Mouse (Mus musculus): ENCODE measurements at regions not wholly inside any gene's neighbourhood (a gene's known extent, or its start where the extent isn't known, plus 50 kb on each side); places are given as distances from the start of the nearest gene placed in this dataset.

DNA sequence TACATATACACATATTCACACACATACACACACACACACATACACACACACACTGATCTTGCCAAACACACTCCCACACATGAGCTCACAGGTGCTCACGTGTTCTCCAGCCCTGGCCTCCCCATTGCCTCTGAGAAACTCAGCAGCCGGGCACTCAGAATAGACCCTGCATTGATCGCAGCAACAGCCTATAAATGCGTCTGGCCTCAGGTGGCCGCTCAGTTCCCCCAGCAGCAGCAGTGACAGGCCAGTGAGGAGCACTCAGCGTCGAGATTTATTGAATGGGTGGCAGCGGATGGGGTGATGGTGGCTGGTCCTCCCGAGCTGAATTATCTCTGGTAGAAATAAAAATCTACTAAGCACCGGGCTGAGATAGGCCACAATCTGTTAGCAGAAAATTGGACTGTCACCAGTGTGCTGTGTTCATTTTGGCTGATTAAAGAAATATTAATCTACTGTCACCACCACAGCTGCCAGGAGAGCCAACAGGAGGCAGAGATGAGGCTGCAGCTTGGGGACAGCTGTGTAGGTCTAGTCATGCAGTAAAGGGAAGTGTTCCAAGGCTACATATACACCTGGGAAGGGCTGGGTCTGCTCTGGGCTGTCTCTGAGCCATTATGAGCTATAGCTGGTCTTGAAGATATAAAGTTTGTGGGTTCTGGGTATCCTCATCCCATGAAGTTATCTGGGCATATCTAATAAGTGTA, 80.4 kb upstream of the Ttc34 start:
- Histone ChIP-seq H3K4me1 (0 out of 2 replicates have a peak, but pooled peaks cover 2% of the 10 kb centered on the region), H3K4me2 (replicated peaks) (no peak overlapping the region), H3K9ac (replicated peaks) (no peak overlapping the region), H3K9me3 (no peaks in the 10 kb centered on the region), H3K27ac (replicated peaks) (no peak overlapping the region), H3K4me3 (no peak overlapping the region), H3K27me3 (0 out of 2 replicates have a peak, but pooled peaks cover 7% of the 10 kb centered on the region), H3K36me3 (no peaks in the 10 kb centered on the region)
- ATAC-seq (ENCODE audit: low FRiP score, low read depth): no peak
- 83% methylated on average over 10 of the region's 10 CpGs for WGBS

DNA sequence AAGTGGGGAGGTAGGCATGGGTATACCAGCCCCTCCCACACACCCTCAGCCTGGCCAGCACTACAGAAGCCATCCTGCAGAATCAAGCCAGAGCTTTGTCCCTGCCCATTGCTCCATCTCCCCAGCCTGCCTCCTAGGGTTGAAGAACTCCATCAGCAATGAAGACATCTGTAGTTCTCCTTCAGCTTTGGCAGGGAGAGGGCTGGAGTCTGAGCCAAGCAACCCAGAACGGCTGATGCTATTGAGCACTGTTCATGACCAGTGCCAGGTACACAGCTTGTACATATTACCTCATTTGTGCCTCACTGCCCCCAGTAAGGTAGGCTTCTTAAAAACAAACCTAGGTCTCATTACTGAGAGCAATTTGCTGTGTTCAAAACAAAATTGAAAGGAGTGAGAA, 77.4 kb upstream of the Ttc34 start:
- Histone ChIP-seq H3K36me3 (no peaks in the 10 kb centered on the region), H3K9ac (replicated peaks) (no peak overlapping the region), H3K4me1 (0 out of 2 replicates have a peak, but pooled peaks cover 2% of the 10 kb centered on the region), H3K4me3 (no peak overlapping the region), H3K27me3 (0 out of 2 replicates have a peak, but pooled peaks cover 7% of the 10 kb centered on the region), H3K4me2 (replicated peaks) (no peak overlapping the region), H3K27ac (replicated peaks) (no peak overlapping the region), H3K9me3 (no peaks in the 10 kb centered on the region)
- ATAC-seq (ENCODE audit: low FRiP score, low read depth): no peak
- WGBS: 77% methylated on average over 1 of the region's 1 CpGs

DNA sequence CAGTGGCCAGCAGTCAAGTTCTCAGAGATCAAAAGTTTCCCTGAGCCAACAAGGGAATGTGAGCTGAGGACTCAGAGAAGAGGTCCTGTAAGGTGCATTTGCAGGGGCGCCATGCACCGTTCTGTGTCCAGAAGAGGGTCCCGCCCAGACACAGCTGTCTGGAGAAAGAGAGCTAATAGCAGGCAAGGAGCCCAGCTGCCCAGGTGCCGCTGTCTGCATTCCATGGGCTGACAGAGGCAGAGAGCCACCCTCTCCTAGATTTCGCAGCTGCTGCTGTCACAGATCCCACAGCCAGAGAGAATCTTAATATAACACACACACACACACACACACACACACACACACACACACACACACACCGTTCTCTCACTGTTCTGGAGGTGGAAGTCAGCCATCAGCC, 73.0 kb upstream of the Ttc34 start:
- Histone ChIP-seq H3K27me3 (peaks cover 8% of the 10 kb centered on the region; the same call in 1 of the 2 replicates), H3K4me2 (replicated peaks) (no peak overlapping the region), H3K36me3 (no peaks in the 10 kb centered on the region), H3K9ac (replicated peaks) (no peak overlapping the region), H3K27ac (replicated peaks) (no peak overlapping the region), H3K4me1 (0 out of 2 replicates have a peak, but pooled peaks cover 2% of the 10 kb centered on the region), H3K9me3 (no peaks in the 10 kb centered on the region), H3K4me3 (no peak overlapping the region)
- ATAC-seq (ENCODE audit: low FRiP score, low read depth): no peak
- WGBS: 79% methylated on average over 6 of the region's 6 CpGs

DNA sequence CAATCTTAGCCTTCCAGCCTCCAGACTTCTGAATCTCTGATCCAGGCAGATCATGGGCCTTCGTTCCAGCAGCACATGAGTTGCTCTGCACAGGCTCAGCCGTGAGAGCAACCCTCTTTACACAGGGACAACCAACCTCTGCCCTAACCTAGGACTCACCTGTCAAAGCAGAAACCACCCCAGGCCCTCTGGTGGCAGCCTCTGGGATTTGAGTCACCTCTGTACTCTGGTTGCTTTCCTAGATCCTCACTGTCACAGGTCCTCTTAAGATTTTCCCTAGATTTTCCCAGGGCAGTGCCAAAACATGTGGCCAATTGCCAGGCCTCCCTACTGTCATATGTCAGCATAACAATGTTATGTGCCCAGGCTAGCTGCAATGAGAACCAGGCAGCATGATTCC, 71.1 kb upstream of the Ttc34 start:
- H3K36me3 ChIP-seq: no peaks in the 10 kb centered on the region
- 69% methylated on average over 2 of the region's 2 CpGs for WGBS
- H3K4me2 ChIP-seq (replicated peaks): no peak overlapping the region
- H3K9me3 ChIP-seq: no peaks in the 10 kb centered on the region
- H3K9ac ChIP-seq (replicated peaks): no peak overlapping the region
- ATAC-seq (ENCODE audit: low FRiP score, low read depth): no peak
- H3K4me1 ChIP-seq: peaks cover 3% of the 10 kb centered on the region; the same call in 1 of the 2 replicates
- H3K27me3 ChIP-seq: peaks cover 8% of the 10 kb centered on the region; the same call in 1 of the 2 replicates
- no peak overlapping the region for H3K27ac ChIP-seq (replicated peaks)
- no peak overlapping the region for H3K4me3 ChIP-seq

DNA sequence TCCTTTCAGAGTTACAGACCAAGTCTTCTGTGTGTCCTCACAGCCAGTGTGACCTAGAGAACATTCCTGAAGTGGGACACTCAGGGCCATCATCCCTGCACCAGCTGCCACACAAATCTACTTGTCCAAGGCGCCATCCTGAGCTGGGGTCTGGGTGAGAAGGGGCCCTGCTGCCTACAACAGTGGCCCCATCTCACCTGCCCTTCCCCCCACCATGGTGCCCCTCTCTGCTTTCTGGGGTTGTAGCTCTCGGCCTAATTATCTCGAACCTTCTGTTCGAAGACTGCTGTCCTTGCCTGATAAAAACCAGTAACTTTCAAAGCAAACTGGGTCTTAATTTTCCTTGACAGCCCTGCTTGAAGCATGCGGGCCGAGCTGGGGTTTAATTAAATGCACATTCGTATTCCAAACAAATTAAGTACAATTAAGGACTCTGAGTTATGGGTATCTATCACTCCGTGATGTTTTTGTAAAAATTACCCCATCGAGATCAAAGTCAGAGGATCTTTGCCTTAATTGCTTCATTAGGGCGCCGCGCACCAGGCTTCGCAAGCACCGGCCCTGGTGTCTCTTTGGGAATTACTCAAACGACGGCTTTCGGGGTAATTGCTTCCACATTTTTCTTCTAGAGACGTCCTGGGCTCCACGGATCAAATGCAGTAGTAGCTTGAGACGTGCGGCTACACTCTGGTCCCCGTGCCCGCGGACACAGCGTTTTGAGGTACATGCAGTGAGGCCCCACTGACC, 65.8 kb upstream of the Ttc34 start:
- Histone ChIP-seq H3K4me2 (replicated peaks) (no peak overlapping the region), H3K9ac (replicated peaks) (no peak overlapping the region), H3K4me1 (peaks cover 11% of the 10 kb centered on the region; the same call in 1 of the 2 replicates), H3K9me3 (no peaks in the 10 kb centered on the region), H3K36me3 (no peaks in the 10 kb centered on the region), H3K27me3 (peaks cover 11% of the 10 kb centered on the region; the same call in 1 of the 2 replicates), H3K4me3 (no peak overlapping the region), H3K27ac (replicated peaks) (no peak overlapping the region)
- no peak for ATAC-seq (ENCODE audit: low FRiP score, low read depth)
- 69% methylated on average over 25 of the region's 25 CpGs for WGBS

- Histone ChIP-seq H3K9me3 (no peaks in the 10 kb centered on the region), H3K9ac (replicated peaks) (no peak overlapping the region), H3K4me2 (replicated peaks) (no peak overlapping the region), H3K4me1 (peaks cover 11% of the 10 kb centered on the region; the same call in 1 of the 2 replicates), H3K27me3 (peaks cover 6% of the 10 kb centered on the region; the same call in 1 of the 2 replicates), H3K36me3 (no peaks in the 10 kb centered on the region), H3K4me3 (no peak overlapping the region), H3K27ac (replicated peaks) (no peak overlapping the region)
- 88% methylated on average over 4 of the region's 4 CpGs for WGBS
- no peak for ATAC-seq (ENCODE audit: low FRiP score, low read depth)
Measured at GRCm38 (mm10) chr4:154772077-154772462, 65.2 kb upstream of the Ttc34 start.

GRCm38 (mm10) chr4:154773830-154774229, 63.4 kb upstream of the Ttc34 start:
- H3K4me1 ChIP-seq: peaks cover 11% of the 10 kb centered on the region; the same call in 1 of the 2 replicates
- H3K36me3 ChIP-seq: no peaks in the 10 kb centered on the region
- no peak for ATAC-seq (ENCODE audit: low FRiP score, low read depth)
- no peak overlapping the region for H3K4me3 ChIP-seq
- 91% methylated on average over 3 of the region's 3 CpGs for WGBS
- no peak overlapping the region for H3K9ac ChIP-seq (replicated peaks)
- H3K4me2 ChIP-seq (replicated peaks): no peak overlapping the region
- no peaks in the 10 kb centered on the region for H3K9me3 ChIP-seq
- H3K27ac ChIP-seq (replicated peaks): no peak overlapping the region
- H3K27me3 ChIP-seq: 0 out of 2 replicates have a peak, but pooled peaks cover 4% of the 10 kb centered on the region

DNA sequence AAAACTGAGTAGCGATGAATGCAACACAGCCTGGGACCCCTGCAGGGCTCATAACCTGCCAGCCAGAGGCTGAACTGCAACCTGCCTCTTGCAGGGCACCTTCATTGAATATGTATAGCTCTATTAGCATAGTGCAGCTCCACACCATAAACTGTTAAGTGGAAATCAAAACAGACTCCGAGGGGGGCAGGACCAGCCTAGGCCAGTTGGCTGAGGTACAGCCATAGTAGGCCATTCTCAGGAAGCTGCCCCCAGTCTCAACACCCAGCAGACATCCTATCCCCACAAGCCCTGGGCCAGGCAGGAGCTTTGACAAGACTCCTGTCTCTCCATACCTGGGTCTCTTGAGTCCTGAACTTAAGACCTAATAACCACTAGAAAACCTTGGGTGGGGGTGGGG, 62.9 kb upstream of the Ttc34 start:
- no peak overlapping the region for H3K4me2 ChIP-seq (replicated peaks)
- H3K9ac ChIP-seq (replicated peaks): no peak overlapping the region
- H3K9me3 ChIP-seq: no peaks in the 10 kb centered on the region
- 0 out of 2 replicates have a peak, but pooled peaks cover 4% of the 10 kb centered on the region for H3K27me3 ChIP-seq
- no peak for ATAC-seq (ENCODE audit: low FRiP score, low read depth)
- H3K36me3 ChIP-seq: no peaks in the 10 kb centered on the region
- WGBS: 66% methylated on average over 2 of the region's 2 CpGs
- H3K4me1 ChIP-seq: peaks cover 11% of the 10 kb centered on the region; the same call in 1 of the 2 replicates
- H3K27ac ChIP-seq (replicated peaks): no peak overlapping the region
- no peak overlapping the region for H3K4me3 ChIP-seq

- 100% methylated on average over 1 of the region's 1 CpGs for WGBS
Measured at GRCm38 (mm10) chr4:154778818-154779217, 58.4 kb upstream of the Ttc34 start.

GRCm38 (mm10) chr4:154781391-154781790, 55.9 kb upstream of the Ttc34 start:
- no peak overlapping the region for H3K27ac ChIP-seq (replicated peaks)
- 43% methylated on average over 11 of the region's 11 CpGs for WGBS

More at GRCm38 (mm10) chr4:154778818-154779217, 58.4 kb upstream of the Ttc34 start:
- no peak overlapping the region for H3K4me2 ChIP-seq (replicated peaks)
- H3K4me3 ChIP-seq: no peak overlapping the region
- no peaks in the 10 kb centered on the region for H3K36me3 ChIP-seq
- H3K27ac ChIP-seq (replicated peaks): no peak overlapping the region
- no peak for ATAC-seq (ENCODE audit: low FRiP score, low read depth)
- H3K27me3 ChIP-seq: 0 out of 2 replicates have a peak, but pooled peaks cover 9% of the 10 kb centered on the region
- no peaks in the 10 kb centered on the region for H3K9me3 ChIP-seq
- no peak overlapping the region for H3K9ac ChIP-seq (replicated peaks)
- H3K4me1 ChIP-seq: no peaks in the 10 kb centered on the region

GRCm38 (mm10) chr4:154782291-154782690, 55.0 kb upstream of the Ttc34 start:
- Histone ChIP-seq H3K27ac (replicated peaks) (no peak overlapping the region), H3K9ac (replicated peaks) (no peak overlapping the region)

More at GRCm38 (mm10) chr4:154781391-154781790, 55.9 kb upstream of the Ttc34 start:
- no peaks in the 10 kb centered on the region for H3K9me3 ChIP-seq
- ATAC-seq (ENCODE audit: low FRiP score, low read depth): no peak
- 0 out of 2 replicates have a peak, but pooled peaks cover 11% of the 10 kb centered on the region for H3K27me3 ChIP-seq
- H3K4me2 ChIP-seq (replicated peaks): no peak overlapping the region
- H3K4me1 ChIP-seq: peaks cover 6% of the 10 kb centered on the region
- no peaks in the 10 kb centered on the region for H3K36me3 ChIP-seq
- H3K9ac ChIP-seq (replicated peaks): no peak overlapping the region
- H3K4me3 ChIP-seq: no peak overlapping the region

More at GRCm38 (mm10) chr4:154782291-154782690, 55.0 kb upstream of the Ttc34 start:
- H3K36me3 ChIP-seq: no peaks in the 10 kb centered on the region
- no peak overlapping the region for H3K4me2 ChIP-seq (replicated peaks)
- no peak for ATAC-seq (ENCODE audit: low FRiP score, low read depth)
- no peak overlapping the region for H3K4me3 ChIP-seq
- peaks cover 12% of the 10 kb centered on the region; the same call in 1 of the 2 replicates for H3K27me3 ChIP-seq
- 91% methylated on average over 8 of the region's 8 CpGs for WGBS
- no peaks in the 10 kb centered on the region for H3K9me3 ChIP-seq
- peaks cover 6% of the 10 kb centered on the region for H3K4me1 ChIP-seq

Measured in midbrain, embryonic 12.5 days (tissue).